Mouse (Mus musculus) stomach, postnatal 0 days (tissue): ENCODE measurements around the gene Vapb.

Experiments
- CTCF ChIP-seq: IDR thresholded peaks from 2 replicates; pipeline ENCODE4 v1.5.1; 2016; ENCODE audit warnings: antibody characterized with exemption, low read depth, mild to moderate bottlenecking, moderate library complexity
- EP300 ChIP-seq: optimal IDR thresholded peaks from 2 replicates; pipeline ENCODE3; 2016; ENCODE audit warnings: antibody characterized with exemption

- TF ChIP-seq CTCF (no peak), EP300 (no peak)
Observed at GRCm38 (mm10) chr2:173739107-173739506, 1.8 kb downstream of the Vapb start.
